Mouse (Mus musculus) lung, postnatal 0 days (tissue): ENCODE measurements around the gene Tusc2.

ENCODE experiments used
- CTCF ChIP-seq: IDR thresholded peaks from 2 replicates; pipeline ENCODE4 v1.5.1; 2016; ENCODE audit warnings: antibody characterized with exemption, mild to moderate bottlenecking
- EP300 ChIP-seq: IDR thresholded peaks from 2 replicates; pipeline ENCODE4 v1.6.1; 2016; ENCODE audit warnings: antibody characterized with exemption, mild to moderate bottlenecking, control low read depth

DNA sequence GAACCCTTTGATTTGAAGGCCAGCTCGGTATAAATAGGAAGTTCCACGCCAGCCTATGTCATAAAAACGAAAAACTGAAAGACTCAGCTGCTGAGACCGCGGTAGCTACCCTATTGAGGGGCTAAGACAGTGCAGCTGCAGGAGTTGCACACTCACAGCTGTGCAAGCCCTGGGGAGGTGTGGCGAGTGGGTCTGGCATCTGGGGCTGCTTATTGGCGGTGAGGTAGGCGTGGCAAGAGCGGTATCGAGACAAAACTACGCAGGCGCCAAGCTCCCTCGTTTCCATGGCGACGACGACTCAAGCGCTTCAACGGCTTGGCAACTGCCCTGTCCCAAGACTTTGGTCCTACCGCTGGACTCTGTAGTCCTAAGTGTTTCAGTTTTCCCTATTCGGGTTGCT is 16.0 kb upstream of the Tusc2 start, which contains the start of gene Zmynd10:
- TF ChIP-seq CTCF (no peak), EP300 (no peak)
